Mouse (Mus musculus): ENCODE measurements around the gene Podn.

DNA sequence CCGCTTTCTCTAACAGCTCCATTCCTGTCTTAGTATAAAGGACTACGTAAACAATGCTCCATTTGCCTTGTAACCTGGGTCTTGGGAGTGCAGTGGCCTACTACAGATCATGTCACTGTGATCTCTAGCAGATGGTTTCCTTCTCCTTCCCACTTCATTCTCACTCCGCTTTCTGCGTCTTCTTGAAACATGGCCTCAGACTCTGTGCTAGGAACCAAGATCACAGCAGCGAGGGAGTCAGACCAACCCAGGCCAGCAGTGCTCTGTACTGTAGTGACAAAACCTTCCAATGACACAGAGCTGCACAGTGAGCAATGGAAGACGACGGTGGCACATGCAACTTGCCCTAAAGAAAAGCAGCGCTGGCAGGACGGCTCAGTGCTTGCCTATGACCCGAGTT, 40.4 kb downstream of the Podn start:
- TF ChIP-seq CTCF (conservative IDR thresholded peaks at IDR 0.05; ENCODE audit: insufficient read depth, insufficient read length, low read depth, low read length) (no peak), POLR2A (IDR thresholded peaks at IDR 0.05; ENCODE audit: low read depth, low read length) (no peak)
